Comparison of ENCODE assay signal across 20 mouse cellular contexts in the genomic region with DNA sequence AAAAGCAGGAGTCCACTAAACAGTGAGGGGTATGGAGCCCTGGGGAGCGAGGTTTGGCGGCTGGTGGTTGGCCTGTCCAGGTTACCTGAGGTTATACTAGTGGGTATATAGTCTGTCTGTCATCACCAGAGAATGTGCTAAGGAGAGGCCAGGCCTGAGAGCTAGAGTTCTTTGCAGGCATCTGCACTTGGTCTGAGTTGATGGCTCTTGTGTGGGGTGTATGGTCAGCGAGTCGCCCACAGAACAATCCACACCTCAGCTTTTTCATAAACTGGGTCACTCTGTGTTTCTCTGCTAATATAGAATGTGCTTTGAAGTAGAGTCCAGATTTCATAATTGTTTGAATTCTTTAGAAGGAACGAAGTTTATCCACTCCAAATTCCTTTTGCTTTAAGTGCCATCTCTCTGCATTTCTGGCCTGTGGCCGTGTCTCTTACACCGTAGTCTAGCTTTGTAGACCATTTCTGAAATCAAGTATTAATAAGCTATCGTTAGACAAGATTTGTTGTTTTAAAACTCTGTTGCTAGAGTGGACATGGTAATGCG. TPM values are rescaled to one million over a fixed set of nuclear protein-coding genes. Genes with fewer than 3 reads are reported as not detected.
"Had no signal": no experiment of that assay in that cellular context is flagged by ENCODE, and none has a peak within 500 bp of the region (broad histone marks: within the 10 kb centered on the region; RNA-seq: fewer than 3 reads in every experiment).

No protein-coding gene starts in this region.

- H3K9ac ChIP-seq: intestine, embryonic 15.5 days; kidney, embryonic 15.5 days; limb, embryonic 15.5 days; liver, embryonic 13.5 days; liver, postnatal 0 days had no signal

- H3K36me3 ChIP-seq: intestine, embryonic 15.5 days had no signal

- H3K9me3 ChIP-seq: intestine, embryonic 15.5 days; kidney, embryonic 15.5 days; limb, embryonic 15.5 days; liver, embryonic 13.5 days; midbrain, embryonic 10.5 days had no signal

- H3K27ac ChIP-seq: intestine, embryonic 15.5 days; kidney, embryonic 15.5 days; limb, embryonic 15.5 days; liver, embryonic 13.5 days; midbrain, embryonic 10.5 days; stomach, postnatal 0 days had no signal

- H3K27me3 ChIP-seq: intestine, embryonic 15.5 days; kidney, embryonic 15.5 days; limb, embryonic 15.5 days; liver, embryonic 13.5 days had no signal

- H3K4me2 ChIP-seq: intestine, embryonic 15.5 days; kidney, embryonic 15.5 days; limb, embryonic 15.5 days; liver, embryonic 13.5 days had no signal

- H3K4me3 ChIP-seq: intestine, embryonic 15.5 days; kidney, embryonic 15.5 days; left cerebral cortex, adult 2 months; limb, embryonic 15.5 days; liver, embryonic 13.5 days; midbrain, embryonic 10.5 days had no signal

- ATAC-seq: intestine, embryonic 15.5 days; liver, postnatal 0 days; midbrain, embryonic 16.5 days had no signal

- H3K4me1 ChIP-seq: intestine, embryonic 15.5 days; limb, embryonic 15.5 days; liver, embryonic 13.5 days; midbrain, embryonic 10.5 days had no signal

- DNase-seq: kidney, adult 2 months; kidney, postnatal 14 days; liver, embryonic 13.5 days; liver, postnatal 0 days; right cerebral cortex, adult 18-20 months; right cerebral cortex, postnatal 25 days; thymus, postnatal 4 days had no signal

RNA-seq across cellular contexts. Expression of a gene that starts 52.9 kb away (rescaled TPM):
- total RNA-seq: layer of hippocampus, postnatal 25 days; left cerebral cortex, adult 2 months; left cerebral cortex, postnatal 25 days; megakaryocyte, adult 5-6 weeks had no signal
- polyA plus RNA-seq: intestine, embryonic 15.5 days; kidney, embryonic 15.5 days; large intestine, adult 2 months; limb, embryonic 11.5 days; limb, embryonic 15.5 days; liver, postnatal 0 days; midbrain, embryonic 10.5 days; midbrain, embryonic 16.5 days; small intestine, adult 2 months; stomach, postnatal 0 days had no signal
